ENCODE assay signal across 10 mouse cellular contexts in the genomic region with DNA sequence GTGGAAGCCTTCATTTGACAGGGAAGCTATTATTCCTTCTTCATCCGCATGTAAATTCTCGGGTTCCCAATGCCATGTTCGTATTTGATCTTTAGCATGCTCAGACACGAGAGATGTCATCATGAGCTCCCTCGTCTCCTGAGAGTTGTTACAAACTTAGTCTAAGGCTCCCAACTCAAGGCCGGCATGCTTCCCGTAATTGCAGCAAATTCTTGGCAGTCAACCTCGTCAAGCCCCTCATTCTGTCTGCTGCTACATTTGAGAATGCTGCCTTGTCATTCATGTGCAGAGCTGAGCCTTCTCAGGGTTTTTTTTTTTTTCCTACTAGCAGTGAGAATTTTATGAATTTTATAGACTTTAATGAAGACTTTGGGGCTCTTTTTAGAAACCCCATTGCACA.
"Had no signal": no experiment of that assay in that cellular context is flagged by ENCODE, and none has a peak within 500 bp of the region (broad histone marks: within the 10 kb centered on the region; RNA-seq: fewer than 3 reads in every experiment).

No protein-coding gene starts in this region.

- H3K27me3 ChIP-seq: limb, embryonic 15.5 days; liver, embryonic 12.5 days; midbrain, embryonic 13.5 days; stomach, embryonic 15.5 days had no signal

- H3K27ac ChIP-seq: limb, embryonic 15.5 days; liver, embryonic 12.5 days; midbrain, embryonic 13.5 days; stomach, embryonic 15.5 days had no signal

- H3K9me3 ChIP-seq: limb, embryonic 15.5 days; liver, embryonic 12.5 days; midbrain, embryonic 13.5 days; stomach, embryonic 15.5 days had no signal

- H3K4me1 ChIP-seq: limb, embryonic 15.5 days; liver, embryonic 12.5 days; midbrain, embryonic 13.5 days; stomach, embryonic 15.5 days had no signal

- H3K36me3 ChIP-seq: limb, embryonic 15.5 days; liver, embryonic 12.5 days; midbrain, embryonic 13.5 days; stomach, embryonic 15.5 days had no signal

- H3K9ac ChIP-seq: limb, embryonic 15.5 days; liver, embryonic 12.5 days; midbrain, embryonic 13.5 days; stomach, embryonic 15.5 days had no signal

- ATAC-seq: liver, embryonic 12.5 days; midbrain, embryonic 13.5 days had no signal

- H3K4me2 ChIP-seq: limb, embryonic 15.5 days; liver, embryonic 12.5 days; midbrain, embryonic 13.5 days; stomach, embryonic 15.5 days had no signal

- DNase-seq: kidney, adult 18-20 months; kidney, postnatal 10 days; kidney, postnatal 4 days; left cerebral cortex, postnatal 4 days; thymus, adult 2 months; thymus, postnatal 36 days had no signal

- H3K4me3 ChIP-seq: limb, embryonic 15.5 days; liver, embryonic 12.5 days; midbrain, embryonic 13.5 days; stomach, embryonic 15.5 days had no signal
